ENCODE assay signal across 13 mouse cellular contexts in genomic region chr16:96348070-96348469, GRCm38 (mm10).
DNase-seq lines count a peak whose midpoint lies in the region; ATAC-seq lines count a peak whose summit lies in the region.
"Had no signal": no experiment of that assay in that cellular context is flagged by ENCODE, and none has a peak within 500 bp of the region (broad histone marks: within the 10 kb centered on the region; RNA-seq: fewer than 3 reads in every experiment).

No protein-coding gene starts in this region.

- H3K4me1 ChIP-seq in kidney, embryonic 16.5 days (ENCODE audit: insufficient read depth, low read length): peaks cover 14% of the 10 kb centered on the region
- H3K4me1 ChIP-seq in embryonic facial prominence, embryonic 12.5 days: peaks cover 16% of the 10 kb centered on the region
- H3K4me1 ChIP-seq in intestine, embryonic 14.5 days (replicated peaks; ENCODE audit: control insufficient read depth, insufficient read depth, low read length): no peaks in the 10 kb centered on the region; the same call in none of the 2 replicates

- H3K27me3 ChIP-seq in kidney, embryonic 16.5 days (ENCODE audit: insufficient read depth, low read length): no peaks in the 10 kb centered on the region
- H3K27me3 ChIP-seq in embryonic facial prominence, embryonic 12.5 days: no peaks in the 10 kb centered on the region
- H3K27me3 ChIP-seq in intestine, embryonic 14.5 days (replicated peaks; ENCODE audit: control insufficient read depth, insufficient read depth, low read length): no peaks in the 10 kb centered on the region

- peak overlapping the region; percentile 28 for H3K4me2 ChIP-seq in kidney, embryonic 16.5 days (replicated peaks; ENCODE audit: low read depth, low read length)
- H3K4me2 ChIP-seq in embryonic facial prominence, embryonic 12.5 days (replicated peaks): no peak overlapping the region
- peak overlapping the region; percentile 29 for H3K4me2 ChIP-seq in intestine, embryonic 14.5 days (ENCODE audit: low read length)

- no peaks in the 10 kb centered on the region for H3K36me3 ChIP-seq in kidney, embryonic 16.5 days (ENCODE audit: insufficient read depth, low read length)
- H3K36me3 ChIP-seq in embryonic facial prominence, embryonic 12.5 days: no peaks in the 10 kb centered on the region
- no peaks in the 10 kb centered on the region for H3K36me3 ChIP-seq in intestine, embryonic 14.5 days (ENCODE audit: control insufficient read depth, insufficient read depth, low read length)

- DNase-seq in kidney, adult 9 months: no peak
- no peak for DNase-seq in intestine, embryonic 14.5 days (ENCODE audit: low spot score)
- peak; percentile 62 for DNase-seq in lung, postnatal 10 days
- no peak for DNase-seq in frontal cortex, adult 2 months (ENCODE audit: extremely low spot score in 1 of 2, low spot score in 1 of 2)
- no peak for DNase-seq in left cerebral cortex, adult 11 months (ENCODE audit: low spot score)
- DNase-seq: adrenal gland, postnatal 36 days; cerebellum, postnatal 36 days; gastrocnemius, adult 2 months; heart, postnatal 36 days; right cerebral cortex, postnatal 4 days; thymus, postnatal 4 days had no signal

- H3K27ac ChIP-seq in kidney, embryonic 16.5 days (ENCODE audit: low read length): peak overlapping the region; percentile 47; the same call in 1 of the 2 replicates
- peak overlapping the region; percentile 54; the same call in 1 of the 2 replicates for H3K27ac ChIP-seq in embryonic facial prominence, embryonic 12.5 days
- H3K27ac ChIP-seq in intestine, embryonic 14.5 days (ENCODE audit: low read depth): peak overlapping the region; percentile 18; the same call in 1 of the 2 replicates
- H3K27ac ChIP-seq: gastrocnemius, adult 2 months had no signal

- H3K9me3 ChIP-seq in kidney, embryonic 16.5 days (ENCODE audit: low read length): no peaks in the 10 kb centered on the region
- H3K9me3 ChIP-seq in embryonic facial prominence, embryonic 12.5 days: no peaks in the 10 kb centered on the region
- no peaks in the 10 kb centered on the region for H3K9me3 ChIP-seq in intestine, embryonic 14.5 days (ENCODE audit: control insufficient read depth, low read length)

- H3K9ac ChIP-seq in kidney, embryonic 16.5 days (replicated peaks; ENCODE audit: low read length): no peak overlapping the region; the same call in 1 of the 2 replicates
- H3K9ac ChIP-seq in embryonic facial prominence, embryonic 12.5 days: no peak overlapping the region
- no peak overlapping the region for H3K9ac ChIP-seq in intestine, embryonic 14.5 days (ENCODE audit: low read length)

- 27% methylated on average over 11 of the region's 11 CpGs for WGBS in kidney, embryonic 16.5 days
- WGBS in embryonic facial prominence, embryonic 12.5 days: 50% methylated on average over 11 of the region's 11 CpGs
- 45% methylated on average over 11 of the region's 11 CpGs for WGBS in intestine, embryonic 14.5 days

- peak overlapping the region; percentile 14; the same call in 1 of the 2 replicates for H3K4me3 ChIP-seq in kidney, embryonic 16.5 days (ENCODE audit: low read length)
- H3K4me3 ChIP-seq in embryonic facial prominence, embryonic 12.5 days: no peak overlapping the region
- no peak overlapping the region for H3K4me3 ChIP-seq in intestine, embryonic 14.5 days (ENCODE audit: low read depth, low read length)
- H3K4me3 ChIP-seq: gastrocnemius, adult 2 months had no signal

- ATAC-seq in kidney, embryonic 16.5 days (ENCODE audit: low FRiP score, low TSS enrichment): peak; percentile 39; the same call in 1 of the 2 replicates
- no peak for ATAC-seq in embryonic facial prominence, embryonic 12.5 days (ENCODE audit: insufficient number of reproducible peaks, insufficient read depth, low FRiP score, low TSS enrichment)
- no peak for ATAC-seq in intestine, embryonic 14.5 days (replicated peaks; ENCODE audit: low FRiP score, low TSS enrichment, low read depth)
